In genomic region chr10:54040261-54041165, GRCm38 (mm10) we compare ENCODE assay signal across 9 mouse cellular contexts. TPM values are rescaled to one million over a fixed set of nuclear protein-coding genes. Genes with fewer than 3 reads are reported as not detected.
DNase-seq lines count a peak whose midpoint lies in the region; ATAC-seq and TF ChIP-seq lines count a peak whose summit lies in the region.
"Had no signal": no experiment of that assay in that cellular context is flagged by ENCODE, and none has a peak within 500 bp of the region (broad histone marks: within the 10 kb centered on the region; RNA-seq: fewer than 3 reads in every experiment).

No protein-coding gene starts in this region.

- no peaks in the 10 kb centered on the region for H3K27me3 ChIP-seq in stomach, postnatal 0 days (ENCODE audit: control insufficient read depth, insufficient read depth, low read length)
- H3K27me3 ChIP-seq in hindbrain, embryonic 13.5 days, result no peaks in the 10 kb centered on the region
- H3K27me3 ChIP-seq: embryonic facial prominence, embryonic 13.5 days had no signal

- 38% methylated on average over 11 of the region's 11 CpGs for WGBS in large intestine, adult 2 months
- 6% methylated on average over 11 of the region's 11 CpGs for WGBS in macrophage (ENCODE audit: missing documents)
- WGBS in stomach, postnatal 0 days, result 52% methylated on average over 11 of the region's 11 CpGs
- 90% methylated on average over 11 of the region's 11 CpGs for WGBS in hindbrain, embryonic 13.5 days

- no peak for TF ChIP-seq EP300 in stomach, postnatal 0 days (optimal IDR thresholded peaks at IDR 0.05)

- H3K36me3 ChIP-seq in macrophage (ENCODE audit: inconsistent target), result no peaks in the 10 kb centered on the region
- H3K36me3 ChIP-seq in stomach, postnatal 0 days (ENCODE audit: control insufficient read depth, insufficient read depth, low read length), result no peaks in the 10 kb centered on the region
- no peaks in the 10 kb centered on the region for H3K36me3 ChIP-seq in hindbrain, embryonic 13.5 days
- H3K36me3 ChIP-seq: embryonic facial prominence, embryonic 13.5 days had no signal

- H3K27ac ChIP-seq in layer of hippocampus, adult 2 months, result peak overlapping the region; percentile 43
- H3K27ac ChIP-seq in macrophage, result peak overlapping the region; percentile 96
- 0 out of 2 replicates have a peak overlapping the region, but pooled peaks have one; percentile 14 for H3K27ac ChIP-seq in stomach, postnatal 0 days (replicated peaks)
- H3K27ac ChIP-seq in hindbrain, embryonic 13.5 days, result no peak overlapping the region
- H3K27ac ChIP-seq: embryonic facial prominence, embryonic 13.5 days had no signal

- H3K9me3 ChIP-seq in stomach, postnatal 0 days (ENCODE audit: control insufficient read depth, low read length), result no peaks in the 10 kb centered on the region
- H3K9me3 ChIP-seq in hindbrain, embryonic 13.5 days, result no peaks in the 10 kb centered on the region
- H3K9me3 ChIP-seq: embryonic facial prominence, embryonic 13.5 days had no signal

- no peak for TF ChIP-seq CTCF in layer of hippocampus, adult 2 months (conservative IDR thresholded peaks at IDR 0.05)
- no peak for TF ChIP-seq CTCF in stomach, postnatal 0 days (IDR thresholded peaks at IDR 0.05; ENCODE audit: low read depth)

- H3K79me2 ChIP-seq in macrophage (ENCODE audit: inconsistent target), result peaks cover 64% of the 10 kb centered on the region; the same call in 1 of the 2 replicates

- peak; percentile 80 for ATAC-seq in common myeloid progenitor, adult 5-6 weeks (replicated peaks; ENCODE audit: low read depth, poor library complexity, severe bottlenecking)
- ATAC-seq in stomach, postnatal 0 days (ENCODE audit: low FRiP score, low TSS enrichment), result peak; percentile 66
- ATAC-seq in hindbrain, embryonic 13.5 days (ENCODE audit: low FRiP score), result no peak

- H3K9ac ChIP-seq in stomach, postnatal 0 days (ENCODE audit: low read length), result no peak overlapping the region
- no peak overlapping the region for H3K9ac ChIP-seq in hindbrain, embryonic 13.5 days
- H3K9ac ChIP-seq: embryonic facial prominence, embryonic 13.5 days had no signal

- peak in 1 of 2 experiments; percentile 48 for DNase-seq in layer of hippocampus, adult 2 months (ENCODE audit: low spot score in 2 of 2)
- DNase-seq in layer of hippocampus, postnatal 25 days (ENCODE audit: extremely low spot score in 1 of 2, low spot score in 1 of 2), result no peak
- DNase-seq in large intestine, adult 2 months (ENCODE audit: low read depth, low spot score), result peak; percentile 21
- DNase-seq in stomach, postnatal 0 days (ENCODE audit: low spot score), result no peak
- no peak for DNase-seq in cerebellum, postnatal 36 days

- no peak overlapping the region for H3K4me2 ChIP-seq in stomach, postnatal 0 days (replicated peaks; ENCODE audit: low read depth)
- no peak overlapping the region for H3K4me2 ChIP-seq in hindbrain, embryonic 13.5 days
- H3K4me2 ChIP-seq: embryonic facial prominence, embryonic 13.5 days had no signal

- no peak overlapping the region for H3K4me3 ChIP-seq in layer of hippocampus, adult 2 months
- H3K4me3 ChIP-seq in macrophage (ENCODE audit: inconsistent target), result no peak overlapping the region; the same call in 1 of the 2 replicates
- no peak overlapping the region for H3K4me3 ChIP-seq in stomach, postnatal 0 days (ENCODE audit: low read depth, low read length)
- H3K4me3 ChIP-seq in hindbrain, embryonic 13.5 days, result no peak overlapping the region
- H3K4me3 ChIP-seq: embryonic facial prominence, embryonic 13.5 days had no signal

- H3K4me1 ChIP-seq in stomach, postnatal 0 days (replicated peaks; ENCODE audit: control insufficient read depth, insufficient read depth), result no peaks in the 10 kb centered on the region
- H3K4me1 ChIP-seq in hindbrain, embryonic 13.5 days (replicated peaks), result no peaks in the 10 kb centered on the region
- H3K4me1 ChIP-seq: embryonic facial prominence, embryonic 13.5 days had no signal

RNA-seq across cellular contexts. Expression of gene Man1a, which starts 35.9 kb away (rescaled TPM):
- total RNA-seq in layer of hippocampus, adult 2 months (2021), result 10 to 100 TPM; 65.0 to 65.7 TPM
- total RNA-seq in layer of hippocampus, postnatal 25 days (2021), result 10 to 100 TPM; 66.4 to 76.6 TPM
- 58.4 and 66.4 TPM in 2 replicates for total RNA-seq in common myeloid progenitor, adult 5-6 weeks (2017)
- 20.1 and 27.8 TPM in 2 replicates for polyA plus RNA-seq in large intestine, adult 2 months (2012; rRNA removed)
- 100 to 1,000 TPM in 25 of 26 experiments, 10 to 100 TPM in 1; 89.6 to 892 (median 168) TPM for total RNA-seq in macrophage (2018; cell fraction: chromatin; rRNA removed)
- 100 to 1,000 TPM in 11 of 26 experiments, 10 to 100 TPM in 15; 39.7 to 175 (median 78.7) TPM for total RNA-seq in macrophage (2018; cell fraction: cytosol; rRNA removed)
- 100 to 1,000 TPM; 112 to 558 (median 184) TPM for total RNA-seq in macrophage (2018; cell fraction: nucleus; rRNA removed)
- 78.0 to 86.5 TPM (median 79.4 TPM) in 3 replicates for polyA plus RNA-seq in macrophage (2018)
- 11.0 and 11.1 TPM in 2 replicates for polyA plus RNA-seq in stomach, postnatal 0 days (2015; fragmentation: Nextera tagmentation; extraction: Ambion mirVana)
- polyA plus RNA-seq in hindbrain, embryonic 13.5 days (2015; fragmentation: Nextera tagmentation; extraction: Ambion mirVana), result 3.4 and 3.5 TPM in 2 replicates
